ENCODE assay signal across 9 mouse cellular contexts in genomic region chr4:58985157-58985648, GRCm38 (mm10). TPM values are rescaled to one million over a fixed set of nuclear protein-coding genes. Genes with fewer than 3 reads are reported as not detected.
A peak's percentile ranks its signal among the peaks of the same experiment; 100 is the strongest.
DNase-seq lines count a peak whose midpoint lies in the region; ATAC-seq and TF ChIP-seq lines count a peak whose summit lies in the region.
"Had no signal": no experiment of that assay in that cellular context is flagged by ENCODE, and none has a peak within 500 bp of the region (broad histone marks: within the 10 kb centered on the region; RNA-seq: fewer than 3 reads in every experiment).

No protein-coding gene starts in this region.

- no peak for TF ChIP-seq POLR2A in lung, adult 2 months (IDR thresholded peaks at IDR 0.05; ENCODE audit: borderline replicate concordance, extremely low read depth, low read depth, low read length)

- no peaks in the 10 kb centered on the region for H3K4me1 ChIP-seq in lung, adult 2 months (ENCODE audit: control insufficient read depth, insufficient read depth, low read length)

- peak; percentile 70 for ATAC-seq in CD4-positive, CD25-positive, alpha-beta regulatory T cell, adult 4 months

- peak; percentile 81 for DNase-seq in adrenal gland, adult 2 months
- peak; percentile 67 for DNase-seq in embryo, embryonic 11.5 days (ENCODE audit: low read depth, low spot score)
- DNase-seq in heart, adult 9 months (ENCODE audit: low spot score in 2 of 2): peak; percentile 31 to 66
- peak; percentile 81 for DNase-seq in layer of hippocampus, adult 11-12 months (ENCODE audit: low spot score)
- peak; percentile 82 for DNase-seq in lung, adult 2 months
- peak; percentile 75 for DNase-seq in ovary, postnatal 36 days (ENCODE audit: low spot score)
- peak; percentile 86 for DNase-seq in thymus, postnatal 14 days

- TF ChIP-seq CTCF in lung, adult 2 months (IDR thresholded peaks at IDR 0.05; ENCODE audit: insufficient read depth, low read length): peak; percentile 69

- no peak overlapping the region for H3K4me3 ChIP-seq in lung, adult 2 months (replicated peaks; ENCODE audit: extremely low read depth, low read depth, low read length)
- H3K4me3 ChIP-seq: heart, embryonic 15.5 days had no signal

- 9% methylated on average over 7 of the region's 7 CpGs for WGBS in lung, adult 2 months

RNA-seq across cellular contexts. Expression of gene Ptgr1, which starts 1.7 kb away (rescaled TPM):
- under 1 TPM; 0.19 to 0.70 TPM for polyA plus RNA-seq in CD4-positive, CD25-positive, alpha-beta regulatory T cell, adult 4 months (2017; shearing (Covaris generic))
- 10 to 100 TPM; 12.1 to 26.9 TPM for total RNA-seq in adrenal gland, adult 2 months (2021)
- polyA plus RNA-seq in adrenal gland, adult 2 months (2012; rRNA removed): 2.0 and 2.4 TPM in 2 replicates
- 6.7 and 23.7 TPM in 2 replicates for polyA plus RNA-seq in lung, adult 2 months (2012; rRNA removed)

RNA-seq across cellular contexts. Expression of gene Dnajc25, which starts 9.7 kb away (rescaled TPM):
- 1 to 10 TPM; 1.1 to 1.6 TPM for polyA plus RNA-seq in CD4-positive, CD25-positive, alpha-beta regulatory T cell, adult 4 months (2017; shearing (Covaris generic))
- total RNA-seq in adrenal gland, adult 2 months (2021): 10 to 100 TPM; 16.8 to 20.5 TPM
- 6.9 and 7.3 TPM in 2 replicates for polyA plus RNA-seq in adrenal gland, adult 2 months (2012; rRNA removed)
- 3.6 and 4.7 TPM in 2 replicates for polyA plus RNA-seq in lung, adult 2 months (2012; rRNA removed)

RNA-seq across cellular contexts. Expression of gene Gm20503, which starts 17.8 kb away (rescaled TPM):
- polyA plus RNA-seq in CD4-positive, CD25-positive, alpha-beta regulatory T cell, adult 4 months (2017; shearing (Covaris generic)): not detected
- 1 to 10 TPM in 1 of 2 experiments, not detected in 1; 2.9 TPM for total RNA-seq in adrenal gland, adult 2 months (2021)
- not detected in 2 replicates for polyA plus RNA-seq in adrenal gland, adult 2 months (2012; rRNA removed)
- polyA plus RNA-seq in lung, adult 2 months (2012; rRNA removed): 1.7 TPM in 1 of 2 replicates, not detected in the other

RNA-seq across cellular contexts. Expression of gene Zkscan16, which starts 41.8 kb away (rescaled TPM):
- polyA plus RNA-seq in CD4-positive, CD25-positive, alpha-beta regulatory T cell, adult 4 months (2017; shearing (Covaris generic)): not detected
- total RNA-seq in adrenal gland, adult 2 months (2021): 1 to 10 TPM; 3.1 to 3.5 TPM
- polyA plus RNA-seq in adrenal gland, adult 2 months (2012; rRNA removed): 0.17 TPM in 1 of 2 replicates, not detected in the other
- polyA plus RNA-seq in lung, adult 2 months (2012; rRNA removed): not detected in 2 replicates

RNA-seq across cellular contexts. Expression of gene Gng10, which starts 49.7 kb away (rescaled TPM):
- polyA plus RNA-seq in CD4-positive, CD25-positive, alpha-beta regulatory T cell, adult 4 months (2017; shearing (Covaris generic)): 100 to 1,000 TPM; 105 to 116 TPM
- 10 to 100 TPM; 25.1 to 38.3 TPM for total RNA-seq in adrenal gland, adult 2 months (2021)
- polyA plus RNA-seq in adrenal gland, adult 2 months (2012; rRNA removed): 21.4 and 27.8 TPM in 2 replicates
- 15.1 and 16.9 TPM in 2 replicates for polyA plus RNA-seq in lung, adult 2 months (2012; rRNA removed)
